Mouse (Mus musculus): ENCODE measurements around the gene Igfbp3.

- TF ChIP-seq CTCF (IDR thresholded peaks at IDR 0.05; ENCODE audit: low read depth, low read length) (no peak), POLR2A (IDR thresholded peaks at IDR 0.05; ENCODE audit: extremely low read depth, insufficient read depth, low read length) (no peak)
Measured at GRCm38 (mm10) chr11:7156427-7156826, 57.3 kb downstream of the Igfbp3 start.

Data from liver, adult 2 months (tissue).